Mouse (Mus musculus): ENCODE measurements around the gene Bag1. TPM values are rescaled to one million over a fixed set of nuclear protein-coding genes. Genes with fewer than 3 reads are reported as not detected.

The Bag1 gene
- polyA plus RNA-seq (2014; fragmentation: Illumina TruSeq; extraction: RNeasy Lipid Tissue Mini Kit (QIAGEN cat#74804); ENCODE audit: low replicate concordance) = 503 TPM

GRCm38 (mm10) chr4:40948160-40948708, at the start of gene Bag1, which contains the start of gene Chmp5:
TSS of gene Bag1 (minus strand) at chr4:40948294.
TSS of gene Chmp5 (plus strand) at chr4:40948407.

GRCm38 (mm10) chr4:40970842-40971701, 23.0 kb upstream of the Bag1 start, which contains the start of gene Nfx1:
TSS of gene Nfx1 (plus strand) at chr4:40970906.

GRCm38 (mm10) chr4:40919785-40920184, 28.3 kb downstream of the Bag1 start, which contains the start of gene Spink4:
TSS of gene Spink4 (plus strand) at chr4:40920052.

Other genes starting within 250 kb of the Bag1 start
- gene Aptx, start 245.1 kb downstream of the Bag1 start, polyA plus RNA-seq (2014; fragmentation: Illumina TruSeq; extraction: RNeasy Lipid Tissue Mini Kit (QIAGEN cat#74804); ENCODE audit: low replicate concordance) = 3.7 TPM
- 805 TPM for gene Dnaja1, start 226.1 kb downstream of the Bag1 start, polyA plus RNA-seq (2014; fragmentation: Illumina TruSeq; extraction: RNeasy Lipid Tissue Mini Kit (QIAGEN cat#74804); ENCODE audit: low replicate concordance)
- 146 TPM for gene Smu1, start 190.4 kb downstream of the Bag1 start, polyA plus RNA-seq (2014; fragmentation: Illumina TruSeq; extraction: RNeasy Lipid Tissue Mini Kit (QIAGEN cat#74804); ENCODE audit: low replicate concordance)
- gene B4galt1, start 94.3 kb downstream of the Bag1 start, polyA plus RNA-seq (2014; fragmentation: Illumina TruSeq; extraction: RNeasy Lipid Tissue Mini Kit (QIAGEN cat#74804); ENCODE audit: low replicate concordance) = 53.0 TPM
- gene Spink4, start 28.2 kb downstream of the Bag1 start, polyA plus RNA-seq (2014; fragmentation: Illumina TruSeq; extraction: RNeasy Lipid Tissue Mini Kit (QIAGEN cat#74804); ENCODE audit: low replicate concordance) = 63.6 TPM
- gene Chmp5, start 113 bp upstream of the Bag1 start, polyA plus RNA-seq (2014; fragmentation: Illumina TruSeq; extraction: RNeasy Lipid Tissue Mini Kit (QIAGEN cat#74804); ENCODE audit: low replicate concordance) = 243 TPM
- gene Nfx1, start 22.6 kb upstream of the Bag1 start, polyA plus RNA-seq (2014; fragmentation: Illumina TruSeq; extraction: RNeasy Lipid Tissue Mini Kit (QIAGEN cat#74804); ENCODE audit: low replicate concordance) = 40.5 TPM
- gene Aqp7, start 99.8 kb upstream of the Bag1 start, polyA plus RNA-seq (2014; fragmentation: Illumina TruSeq; extraction: RNeasy Lipid Tissue Mini Kit (QIAGEN cat#74804); ENCODE audit: low replicate concordance) = 16.7 TPM
- 11.1 TPM for gene Aqp3, start 149.9 kb upstream of the Bag1 start, polyA plus RNA-seq (2014; fragmentation: Illumina TruSeq; extraction: RNeasy Lipid Tissue Mini Kit (QIAGEN cat#74804); ENCODE audit: low replicate concordance)
- 0.52 TPM for gene Nol6, start 176.2 kb upstream of the Bag1 start, polyA plus RNA-seq (2014; fragmentation: Illumina TruSeq; extraction: RNeasy Lipid Tissue Mini Kit (QIAGEN cat#74804); ENCODE audit: low replicate concordance)
- 102 TPM for gene Ube2r2, start 187.4 kb upstream of the Bag1 start, polyA plus RNA-seq (2014; fragmentation: Illumina TruSeq; extraction: RNeasy Lipid Tissue Mini Kit (QIAGEN cat#74804); ENCODE audit: low replicate concordance)

All from small intestine, adult 10 weeks (tissue).